ENCODE assay signal across 8 mouse cellular contexts in genomic region chr7:41633221-41633984, GRCm38 (mm10). TPM values are rescaled to one million over a fixed set of nuclear protein-coding genes. Genes with fewer than 3 reads are reported as not detected.
A peak's percentile ranks its signal among the peaks of the same experiment; 100 is the strongest.
DNase-seq lines count a peak whose midpoint lies in the region; ATAC-seq lines count a peak whose summit lies in the region.

No protein-coding gene starts in this region.

- peak overlapping the region; percentile 97 for H3K27ac ChIP-seq in hindbrain, embryonic 15.5 days (replicated peaks)

- H3K9ac ChIP-seq in hindbrain, embryonic 15.5 days = peak overlapping the region; percentile 92

- peaks cover 13% of the 10 kb centered on the region for H3K4me1 ChIP-seq in hindbrain, embryonic 15.5 days (replicated peaks)

- under 1% methylated on average over 25 of the region's 26 CpGs for WGBS in hindbrain, embryonic 15.5 days

- peak; percentile 98 for ATAC-seq in hindbrain, embryonic 15.5 days (ENCODE audit: low FRiP score, low read depth)

- DNase-seq in T-cell, adult 2 months (ENCODE audit: low spot score) = peak; percentile 83
- peak; percentile 92 to 96 for DNase-seq in cerebellum, postnatal 36 days
- DNase-seq in frontal cortex, postnatal 36 days (ENCODE audit: low spot score in 2 of 2) = peak; percentile 91 to 96
- peak; percentile 94 for DNase-seq in left cerebral cortex, adult 11 months (ENCODE audit: low spot score)
- peak; percentile 91 to 93 for DNase-seq in lung, postnatal 4 days
- peak; percentile 84 for DNase-seq in retina, postnatal 7 days (ENCODE audit: low read depth, low spot score)
- peak; percentile 72 for DNase-seq in urinary bladder, adult 2 months (ENCODE audit: low spot score)

- H3K27me3 ChIP-seq in hindbrain, embryonic 15.5 days = no peaks in the 10 kb centered on the region

- H3K4me3 ChIP-seq in hindbrain, embryonic 15.5 days = peak overlapping the region; percentile 82

- H3K4me2 ChIP-seq in hindbrain, embryonic 15.5 days = peak overlapping the region; percentile 85

- peaks cover 38% of the 10 kb centered on the region for H3K36me3 ChIP-seq in hindbrain, embryonic 15.5 days

- H3K9me3 ChIP-seq in hindbrain, embryonic 15.5 days = peaks cover 14% of the 10 kb centered on the region; the same call in 1 of the 2 replicates

RNA-seq across cellular contexts. Expression of gene Zfp788, which starts 0.4 kb away (rescaled TPM):
- 20.8 and 22.0 TPM in 2 replicates for polyA plus RNA-seq in hindbrain, embryonic 15.5 days (2015; fragmentation: Nextera tagmentation; extraction: Ambion mirVana)
- polyA plus RNA-seq in urinary bladder, adult 2 months (2012; rRNA removed) = 13.5 and 13.8 TPM in 2 replicates

RNA-seq across cellular contexts. Expression of gene 2610021A01Rik, which starts 34.4 kb away (rescaled TPM):
- polyA plus RNA-seq in hindbrain, embryonic 15.5 days (2015; fragmentation: Nextera tagmentation; extraction: Ambion mirVana) = 13.5 and 14.3 TPM in 2 replicates
- 8.6 and 9.0 TPM in 2 replicates for polyA plus RNA-seq in urinary bladder, adult 2 months (2012; rRNA removed)

RNA-seq across cellular contexts. Expression of gene Gm6871, which starts 59.9 kb away (rescaled TPM):
- 0.19 TPM in 1 of 2 replicates, not detected in the other for polyA plus RNA-seq in hindbrain, embryonic 15.5 days (2015; fragmentation: Nextera tagmentation; extraction: Ambion mirVana)
- polyA plus RNA-seq in urinary bladder, adult 2 months (2012; rRNA removed) = not detected in 2 replicates

Comparison
In these comparisons a context has a peak if more than half of its experiments do, and no peak if none do; other contexts are left out.
1. Peak in every context shown above with its lines: DNase-seq, ATAC-seq, H3K4me3 ChIP-seq and H3K27ac ChIP-seq.